Mouse (Mus musculus): Measurements from ENCODE around the gene Map3k11. TPM values are rescaled to one million over a fixed set of nuclear protein-coding genes. Genes with fewer than 3 reads are reported as not detected.

Map3k11 gene
- polyA plus RNA-seq, 1 experiment from 2014 or later, result 14.4 TPM

- Histone ChIP-seq H3K9ac (peak overlapping the region; percentile 68), H3K4me1 (replicated peaks) (peaks cover 21% of the 10 kb centered on the region), H3K36me3 (0 out of 2 replicates have a peak, but pooled peaks cover 5% of the 10 kb centered on the region), H3K27ac (no peak overlapping the region), H3K4me2 (peak overlapping the region; percentile 59), H3K9me3 (no peaks in the 10 kb centered on the region), H3K4me3 (peak overlapping the region; percentile 41), H3K27me3 (peaks cover 42% of the 10 kb centered on the region)
- 7% methylated on average over 62 of the region's 62 CpGs for WGBS
- 0 out of 2 replicates have a peak, but pooled peaks have one; percentile 29 for ATAC-seq (ENCODE audit: low FRiP score)
Measured at GRCm38 (mm10) chr19:5653969-5654719, 34.4 kb upstream of the Map3k11 start.

GRCm38 (mm10) chr19:5654720-5655298, 33.7 kb upstream of the Map3k11 start:
- 9% methylated on average over 43 of the region's 43 CpGs for WGBS

GRCm38 (mm10) chr19:5660942-5661751, 27.4 kb upstream of the Map3k11 start:
- peaks cover 20% of the 10 kb centered on the region for H3K4me1 ChIP-seq (replicated peaks)
- peaks cover 21% of the 10 kb centered on the region for H3K36me3 ChIP-seq
- H3K27ac ChIP-seq, result no peak overlapping the region
- peaks cover 6% of the 10 kb centered on the region for H3K27me3 ChIP-seq
- peak overlapping the region; percentile 24; the same call in 1 of the 2 replicates for H3K9ac ChIP-seq
- H3K4me3 ChIP-seq, result no peak overlapping the region
- 79% methylated on average over 16 of the region's 16 CpGs for whole genome bisulfite sequencing
- no peaks in the 10 kb centered on the region for H3K9me3 ChIP-seq
- H3K4me2 ChIP-seq, result peak overlapping the region; percentile 11
- ATAC-seq (ENCODE audit: low FRiP score), result no peak

More at GRCm38 (mm10) chr19:5654720-5655298, 33.7 kb upstream of the Map3k11 start:
- 0 out of 2 replicates have a peak, but pooled peaks cover 5% of the 10 kb centered on the region for H3K36me3 ChIP-seq
- no peak overlapping the region for H3K27ac ChIP-seq
- H3K4me2 ChIP-seq, result peak overlapping the region; percentile 59
- 0 out of 2 replicates have a peak, but pooled peaks have one; percentile 25 for ATAC-seq (ENCODE audit: low FRiP score)
- peak overlapping the region; percentile 63 for H3K9ac ChIP-seq
- H3K4me1 ChIP-seq (replicated peaks), result peaks cover 16% of the 10 kb centered on the region
- H3K27me3 ChIP-seq, result peaks cover 42% of the 10 kb centered on the region
- no peaks in the 10 kb centered on the region for H3K9me3 ChIP-seq
- peak overlapping the region; percentile 41 for H3K4me3 ChIP-seq

GRCm38 (mm10) chr19:5662310-5662709, 26.2 kb upstream of the Map3k11 start:
- Histone ChIP-seq H3K4me2 (peak overlapping the region; percentile 54), H3K27me3 (no peaks in the 10 kb centered on the region), H3K9ac (peak overlapping the region; percentile 66; the same call in 1 of the 2 replicates), H3K4me1 (replicated peaks) (peaks cover 20% of the 10 kb centered on the region), H3K9me3 (no peaks in the 10 kb centered on the region), H3K4me3 (peak overlapping the region; percentile 36), H3K36me3 (peaks cover 32% of the 10 kb centered on the region), H3K27ac (peak overlapping the region; percentile 75)
- no peak for ATAC-seq (ENCODE audit: low FRiP score)
- WGBS, result 80% methylated on average over 8 of the region's 8 CpGs

- Histone ChIP-seq H3K9me3 (no peaks in the 10 kb centered on the region), H3K4me3 (peak within 1 kb of the TSS; percentile 36), H3K27ac (peak within 1 kb of the TSS; percentile 75), H3K36me3 (peaks cover 42% of the 10 kb centered on the region), H3K4me1 (replicated peaks) (peaks cover 20% of the 10 kb centered on the region), H3K27me3 (no peaks in the 10 kb centered on the region), H3K4me2 (peak within 1 kb of the TSS; percentile 54), H3K9ac (peak within 1 kb of the TSS; percentile 66)
- WGBS, result 1% methylated on average over 32 of the region's 32 CpGs
- peak; percentile 79 for ATAC-seq (ENCODE audit: low FRiP score)
Measured at GRCm38 (mm10) chr19:5662981-5663913, 25.3 kb upstream of the Map3k11 start, which contains the start of gene Sipa1. Sipa1 (minus strand) TSS chr19:5663707.

GRCm38 (mm10) chr19:5664669-5665257, 23.8 kb upstream of the Map3k11 start:
- H3K27ac ChIP-seq, result no peak overlapping the region
- no peak overlapping the region; the same call in 1 of the 2 replicates for H3K9ac ChIP-seq
- WGBS, result 91% methylated on average over 10 of the region's 10 CpGs
- no peak overlapping the region for H3K4me2 ChIP-seq
- H3K36me3 ChIP-seq, result peaks cover 57% of the 10 kb centered on the region
- no peak overlapping the region for H3K4me3 ChIP-seq
- H3K9me3 ChIP-seq, result no peaks in the 10 kb centered on the region
- no peaks in the 10 kb centered on the region for H3K27me3 ChIP-seq
- no peak for ATAC-seq (ENCODE audit: low FRiP score)
- H3K4me1 ChIP-seq (replicated peaks), result peaks cover 20% of the 10 kb centered on the region

- H3K4me3 ChIP-seq, result no peak overlapping the region
- no peaks in the 10 kb centered on the region for H3K27me3 ChIP-seq
- peaks cover 20% of the 10 kb centered on the region for H3K4me1 ChIP-seq (replicated peaks)
- H3K4me2 ChIP-seq, result no peak overlapping the region
- no peak overlapping the region for H3K27ac ChIP-seq
- peaks cover 64% of the 10 kb centered on the region for H3K36me3 ChIP-seq
- WGBS, result 92% methylated on average over 15 of the region's 15 CpGs
- no peaks in the 10 kb centered on the region for H3K9me3 ChIP-seq
- no peak overlapping the region for H3K9ac ChIP-seq
- no peak for ATAC-seq (ENCODE audit: low FRiP score)
Measured at GRCm38 (mm10) chr19:5665465-5665864, 23.1 kb upstream of the Map3k11 start.

- 94% methylated on average over 18 of the region's 18 CpGs for WGBS
- H3K9ac ChIP-seq, result no peak overlapping the region
- ATAC-seq (ENCODE audit: low FRiP score), result no peak
Measured at GRCm38 (mm10) chr19:5666386-5666785, 22.2 kb upstream of the Map3k11 start.

GRCm38 (mm10) chr19:5668372-5668771, 20.2 kb upstream of the Map3k11 start:
- no peak overlapping the region for H3K27ac ChIP-seq
- H3K27me3 ChIP-seq, result no peaks in the 10 kb centered on the region
- H3K36me3 ChIP-seq, result peaks cover 90% of the 10 kb centered on the region
- no peak overlapping the region for H3K4me3 ChIP-seq
- H3K9me3 ChIP-seq, result no peaks in the 10 kb centered on the region
- 86% methylated on average over 4 of the region's 4 CpGs for WGBS
- no peak for ATAC-seq (ENCODE audit: low FRiP score)
- no peak overlapping the region for H3K9ac ChIP-seq
- peaks cover 8% of the 10 kb centered on the region for H3K4me1 ChIP-seq (replicated peaks)
- H3K4me2 ChIP-seq, result no peak overlapping the region

More at GRCm38 (mm10) chr19:5666386-5666785, 22.2 kb upstream of the Map3k11 start:
- H3K9me3 ChIP-seq, result no peaks in the 10 kb centered on the region
- H3K4me2 ChIP-seq, result no peak overlapping the region
- peaks cover 73% of the 10 kb centered on the region for H3K36me3 ChIP-seq
- H3K4me3 ChIP-seq, result no peak overlapping the region
- no peaks in the 10 kb centered on the region for H3K27me3 ChIP-seq
- peaks cover 20% of the 10 kb centered on the region for H3K4me1 ChIP-seq (replicated peaks)
- no peak overlapping the region for H3K27ac ChIP-seq

- H3K36me3 ChIP-seq, result peaks cover 95% of the 10 kb centered on the region
- H3K9me3 ChIP-seq, result no peaks in the 10 kb centered on the region
- no peak overlapping the region for H3K27ac ChIP-seq
- no peaks in the 10 kb centered on the region for H3K4me1 ChIP-seq (replicated peaks)
- H3K4me2 ChIP-seq, result no peak overlapping the region
- WGBS, result 96% methylated on average over 4 of the region's 4 CpGs
- H3K9ac ChIP-seq, result no peak overlapping the region
- H3K4me3 ChIP-seq, result no peak overlapping the region
- no peak for ATAC-seq (ENCODE audit: low FRiP score)
- no peaks in the 10 kb centered on the region for H3K27me3 ChIP-seq
Measured at GRCm38 (mm10) chr19:5680432-5680831, 8.1 kb upstream of the Map3k11 start.

GRCm38 (mm10) chr19:5684236-5684635, 4.3 kb upstream of the Map3k11 start:
- peaks cover 13% of the 10 kb centered on the region for H3K4me1 ChIP-seq (replicated peaks)
- no peak for ATAC-seq (ENCODE audit: low FRiP score)
- H3K4me3 ChIP-seq, result no peak overlapping the region
- 93% methylated on average over 12 of the region's 12 CpGs for WGBS
- H3K27ac ChIP-seq, result no peak overlapping the region
- no peak overlapping the region for H3K4me2 ChIP-seq
- no peaks in the 10 kb centered on the region for H3K9me3 ChIP-seq
- H3K9ac ChIP-seq, result no peak overlapping the region
- H3K27me3 ChIP-seq, result no peaks in the 10 kb centered on the region
- peaks cover 79% of the 10 kb centered on the region for H3K36me3 ChIP-seq

Data from hindbrain, embryonic 13.5 days (tissue).